Mouse (Mus musculus) cerebellum, postnatal 10 days (tissue): ENCODE data around the gene Gm21954.

Source experiments
- DNase-seq, 2 experiments: peaks; one replicate each; pipeline ENCODE4 v3.0.0; 2021; ENCODE audit warnings: mixed read lengths in 2 of 2

The Gm21954 gene

GRCm38 (mm10) chr3:55418845-55419244, 53.2 kb downstream of the Gm21954 start:
- DNase-seq = no peak

DNA sequence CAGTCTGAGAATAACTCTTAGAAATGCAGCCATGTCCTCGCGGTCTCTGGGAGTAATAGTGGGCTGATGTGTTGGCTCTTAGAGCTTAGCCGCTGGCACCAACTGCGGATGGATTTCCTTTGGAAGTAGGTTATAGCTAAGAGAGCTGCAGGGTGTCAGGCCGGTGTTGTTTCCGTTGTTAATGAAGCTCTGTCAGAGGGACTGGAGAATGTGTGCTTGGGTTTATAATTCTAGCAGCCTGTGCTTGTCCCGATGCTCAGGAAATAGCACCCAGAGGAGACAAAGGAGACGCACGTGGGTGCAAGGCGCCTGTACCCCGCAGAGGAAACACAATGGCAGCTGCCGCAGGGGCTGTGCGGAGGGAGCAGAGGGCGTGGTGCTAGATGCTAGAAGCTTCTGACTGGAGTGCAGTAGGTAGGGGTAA, 56.5 kb downstream of the Gm21954 start:
- DNase-seq = peak; percentile 47 to 52
